15 mouse cellular contexts compared by ENCODE assay signal in genomic region chr2:29846911-29847310, GRCm38 (mm10). TPM values are rescaled to one million over a fixed set of nuclear protein-coding genes. Genes with fewer than 3 reads are reported as not detected.
A peak's percentile ranks its signal among the peaks of the same experiment; 100 is the strongest.
DNase-seq lines count a peak whose midpoint lies in the region; ATAC-seq and TF ChIP-seq lines count a peak whose summit lies in the region.
"Had no signal": no experiment of that assay in that cellular context is flagged by ENCODE, and none has a peak within 500 bp of the region (broad histone marks: within the 10 kb centered on the region; RNA-seq: fewer than 3 reads in every experiment).

No protein-coding gene starts in this region.

- no peaks in the 10 kb centered on the region for H3K9me3 ChIP-seq in forebrain, embryonic 11.5 days (ENCODE audit: control insufficient read depth, low read length)
- H3K9me3 ChIP-seq in forebrain, postnatal 0 days (ENCODE audit: low read length) = no peaks in the 10 kb centered on the region
- no peaks in the 10 kb centered on the region for H3K9me3 ChIP-seq in hindbrain, embryonic 11.5 days (ENCODE audit: control insufficient read depth, low read length)
- no peaks in the 10 kb centered on the region for H3K9me3 ChIP-seq in midbrain, embryonic 12.5 days
- no peaks in the 10 kb centered on the region for H3K9me3 ChIP-seq in neural tube, embryonic 13.5 days
- no peaks in the 10 kb centered on the region for H3K9me3 ChIP-seq in lung, postnatal 0 days (ENCODE audit: low read length)
- H3K9me3 ChIP-seq: limb, embryonic 13.5 days had no signal

- no peak overlapping the region for H3K9ac ChIP-seq in forebrain, embryonic 11.5 days (ENCODE audit: low read length)
- no peak overlapping the region for H3K9ac ChIP-seq in forebrain, postnatal 0 days
- H3K9ac ChIP-seq in hindbrain, embryonic 11.5 days (ENCODE audit: low read depth, low read length) = peak overlapping the region; percentile 100
- peak overlapping the region; percentile 98 for H3K9ac ChIP-seq in midbrain, embryonic 12.5 days (replicated peaks)
- peak overlapping the region; percentile 96 for H3K9ac ChIP-seq in neural tube, embryonic 13.5 days
- H3K9ac ChIP-seq in lung, postnatal 0 days (replicated peaks; ENCODE audit: low read depth) = no peak overlapping the region
- H3K9ac ChIP-seq: liver, postnatal 0 days had no signal

- peak overlapping the region; percentile 3; the same call in 1 of the 2 replicates for H3K4me2 ChIP-seq in forebrain, embryonic 11.5 days (ENCODE audit: low read depth, low read length, severe bottlenecking)
- H3K4me2 ChIP-seq in forebrain, postnatal 0 days (ENCODE audit: low read depth) = no peak overlapping the region
- peak overlapping the region; percentile 80 for H3K4me2 ChIP-seq in hindbrain, embryonic 11.5 days (replicated peaks; ENCODE audit: low read depth, low read length)
- H3K4me2 ChIP-seq in midbrain, embryonic 12.5 days (replicated peaks) = peak overlapping the region; percentile 69
- peak overlapping the region; percentile 63 for H3K4me2 ChIP-seq in neural tube, embryonic 13.5 days
- H3K4me2 ChIP-seq in lung, postnatal 0 days (replicated peaks; ENCODE audit: low read depth, low read length) = no peak overlapping the region

- WGBS in forebrain, embryonic 11.5 days = 25% methylated on average over 3 of the region's 3 CpGs
- WGBS in forebrain, postnatal 0 days = 42% methylated on average over 3 of the region's 3 CpGs
- 20% methylated on average over 3 of the region's 3 CpGs for WGBS in hindbrain, embryonic 11.5 days
- 17% methylated on average over 3 of the region's 3 CpGs for WGBS in midbrain, embryonic 12.5 days
- 25% methylated on average over 3 of the region's 3 CpGs for WGBS in neural tube, embryonic 13.5 days
- WGBS in lung, postnatal 0 days = 61% methylated on average over 3 of the region's 3 CpGs

- no peak for TF ChIP-seq EP300 in lung, postnatal 0 days (IDR thresholded peaks at IDR 0.05)

- no peak overlapping the region for H3K4me3 ChIP-seq in forebrain, embryonic 11.5 days (ENCODE audit: low read depth, low read length)
- H3K4me3 ChIP-seq in forebrain, postnatal 0 days (ENCODE audit: low read depth, low read length) = no peak overlapping the region
- peak overlapping the region; percentile 95 for H3K4me3 ChIP-seq in hindbrain, embryonic 11.5 days (ENCODE audit: low read depth, low read length)
- H3K4me3 ChIP-seq in midbrain, embryonic 12.5 days = peak overlapping the region; percentile 69
- H3K4me3 ChIP-seq in neural tube, embryonic 13.5 days = peak overlapping the region; percentile 79
- no peak overlapping the region for H3K4me3 ChIP-seq in lung, postnatal 0 days (ENCODE audit: low read depth, low read length)

- peaks cover 57% of the 10 kb centered on the region for H3K27me3 ChIP-seq in forebrain, embryonic 11.5 days (ENCODE audit: control insufficient read depth, insufficient read depth, low read length)
- H3K27me3 ChIP-seq in forebrain, postnatal 0 days (ENCODE audit: insufficient read depth, low read length) = peaks cover 30% of the 10 kb centered on the region
- peaks cover 2% of the 10 kb centered on the region; the same call in 1 of the 2 replicates for H3K27me3 ChIP-seq in hindbrain, embryonic 11.5 days (ENCODE audit: control insufficient read depth, insufficient read depth, low read length)
- H3K27me3 ChIP-seq in midbrain, embryonic 12.5 days = peaks cover 15% of the 10 kb centered on the region; the same call in 1 of the 2 replicates
- H3K27me3 ChIP-seq in neural tube, embryonic 13.5 days = peaks cover 8% of the 10 kb centered on the region; the same call in 1 of the 2 replicates
- peaks cover 30% of the 10 kb centered on the region for H3K27me3 ChIP-seq in lung, postnatal 0 days (replicated peaks; ENCODE audit: insufficient read depth, low read length)
- H3K27me3 ChIP-seq: Patski had no signal

- no peak for ATAC-seq in forebrain, embryonic 11.5 days (replicated peaks; ENCODE audit: low FRiP score)
- ATAC-seq in forebrain, postnatal 0 days = no peak
- no peak for ATAC-seq in hindbrain, embryonic 11.5 days (ENCODE audit: low FRiP score)
- ATAC-seq in midbrain, embryonic 12.5 days (ENCODE audit: low FRiP score, low read depth) = no peak; the same call in 1 of the 2 replicates
- peak; percentile 10 for ATAC-seq in neural tube, embryonic 13.5 days (ENCODE audit: low read depth)
- no peak for ATAC-seq in lung, postnatal 0 days
- ATAC-seq: liver, postnatal 0 days; Patski had no signal

- no peak overlapping the region for H3K27ac ChIP-seq in forebrain, embryonic 11.5 days (ENCODE audit: low read depth, low read length)
- no peak overlapping the region for H3K27ac ChIP-seq in forebrain, postnatal 0 days (ENCODE audit: low read depth, low read length)
- peak overlapping the region; percentile 100 for H3K27ac ChIP-seq in hindbrain, embryonic 11.5 days (ENCODE audit: low read depth, low read length)
- H3K27ac ChIP-seq in midbrain, embryonic 12.5 days (replicated peaks) = peak overlapping the region; percentile 97
- H3K27ac ChIP-seq in neural tube, embryonic 13.5 days (replicated peaks) = peak overlapping the region; percentile 95
- no peak overlapping the region for H3K27ac ChIP-seq in lung, postnatal 0 days (ENCODE audit: low read length)
- H3K27ac ChIP-seq: limb, embryonic 13.5 days had no signal

- DNase-seq in forebrain, embryonic 11.5 days (ENCODE audit: low spot score) = no peak
- no peak for DNase-seq in forebrain, postnatal 0 days
- no peak for DNase-seq in hindbrain, embryonic 11.5 days (ENCODE audit: low spot score)
- DNase-seq in lung, postnatal 0 days (ENCODE audit: low spot score) = no peak
- DNase-seq in frontal cortex, postnatal 14 days (ENCODE audit: low spot score in 2 of 2) = no peak
- no peak for DNase-seq in Muller cell, postnatal 12 days (ENCODE audit: inconsistent ontology term)
- DNase-seq: heart, adult 11 months; kidney, adult 8-10 months; liver, postnatal 0 days; lung, postnatal 36 days; thymus, postnatal 36 days had no signal

- H3K36me3 ChIP-seq in forebrain, embryonic 11.5 days (ENCODE audit: control insufficient read depth, insufficient read depth, low read length) = no peaks in the 10 kb centered on the region
- H3K36me3 ChIP-seq in forebrain, postnatal 0 days (ENCODE audit: insufficient read depth) = peaks cover 22% of the 10 kb centered on the region
- H3K36me3 ChIP-seq in hindbrain, embryonic 11.5 days (ENCODE audit: control insufficient read depth, insufficient read depth, low read length) = no peaks in the 10 kb centered on the region
- peaks cover 10% of the 10 kb centered on the region; the same call in 1 of the 2 replicates for H3K36me3 ChIP-seq in midbrain, embryonic 12.5 days
- H3K36me3 ChIP-seq in neural tube, embryonic 13.5 days = peaks cover 12% of the 10 kb centered on the region; the same call in 1 of the 2 replicates
- H3K36me3 ChIP-seq in lung, postnatal 0 days (ENCODE audit: insufficient read depth, low read length) = peaks cover 20% of the 10 kb centered on the region; the same call in 1 of the 2 replicates

- H3K4me1 ChIP-seq in forebrain, embryonic 11.5 days (replicated peaks; ENCODE audit: control insufficient read depth, insufficient read depth, low read length) = peaks cover 12% of the 10 kb centered on the region
- H3K4me1 ChIP-seq in forebrain, postnatal 0 days (ENCODE audit: insufficient read depth) = no peaks in the 10 kb centered on the region
- H3K4me1 ChIP-seq in hindbrain, embryonic 11.5 days (replicated peaks; ENCODE audit: control insufficient read depth, insufficient read depth, low read length) = peaks cover 36% of the 10 kb centered on the region
- H3K4me1 ChIP-seq in midbrain, embryonic 12.5 days = peaks cover 52% of the 10 kb centered on the region
- H3K4me1 ChIP-seq in neural tube, embryonic 13.5 days (replicated peaks) = peaks cover 85% of the 10 kb centered on the region
- no peaks in the 10 kb centered on the region for H3K4me1 ChIP-seq in lung, postnatal 0 days (ENCODE audit: insufficient read depth, low read depth, low read length)

- TF ChIP-seq CTCF in forebrain, postnatal 0 days (IDR thresholded peaks at IDR 0.05; ENCODE audit: low read depth) = no peak
- no peak for TF ChIP-seq CTCF in lung, postnatal 0 days (IDR thresholded peaks at IDR 0.05)

RNA-seq across cellular contexts. Expression of gene Cercam, which starts 22.1 kb away (rescaled TPM):
- 13.3 and 14.1 TPM in 2 replicates for polyA plus RNA-seq in forebrain, embryonic 11.5 days (2014; fragmentation: Nextera tagmentation; extraction: Ambion mirVana)
- 13.6 and 16.9 TPM in 2 replicates for total RNA-seq in forebrain, postnatal 0 days (2014; rRNA removed)
- polyA plus RNA-seq in forebrain, postnatal 0 days (2015; fragmentation: Nextera tagmentation; extraction: Ambion mirVana) = 10.8 and 14.1 TPM in 2 replicates
- 16.9 and 17.1 TPM in 2 replicates for polyA plus RNA-seq in hindbrain, embryonic 11.5 days (2014; fragmentation: Nextera tagmentation; extraction: Ambion mirVana)
- 22.3 and 22.6 TPM in 2 replicates for polyA plus RNA-seq in midbrain, embryonic 12.5 days (2016; fragmentation: Nextera tagmentation; extraction: Ambion mirVana)
- 24.8 and 25.5 TPM in 2 replicates for polyA plus RNA-seq in neural tube, embryonic 13.5 days (2015; fragmentation: Nextera tagmentation; extraction: Ambion mirVana)
- polyA plus RNA-seq in lung, postnatal 0 days (2015; fragmentation: Nextera tagmentation; extraction: Ambion mirVana) = 5.4 and 5.6 TPM in 2 replicates

RNA-seq across cellular contexts. Expression of gene Urm1, which starts 27.0 kb away (rescaled TPM):
- polyA plus RNA-seq in forebrain, embryonic 11.5 days (2014; fragmentation: Nextera tagmentation; extraction: Ambion mirVana) = 18.1 and 19.2 TPM in 2 replicates
- total RNA-seq in forebrain, postnatal 0 days (2014; rRNA removed) = 58.9 and 91.9 TPM in 2 replicates
- polyA plus RNA-seq in forebrain, postnatal 0 days (2015; fragmentation: Nextera tagmentation; extraction: Ambion mirVana) = 27.3 and 29.4 TPM in 2 replicates
- 17.4 and 29.0 TPM in 2 replicates for polyA plus RNA-seq in hindbrain, embryonic 11.5 days (2014; fragmentation: Nextera tagmentation; extraction: Ambion mirVana)
- polyA plus RNA-seq in midbrain, embryonic 12.5 days (2016; fragmentation: Nextera tagmentation; extraction: Ambion mirVana) = 15.3 and 19.0 TPM in 2 replicates
- 19.0 and 22.8 TPM in 2 replicates for polyA plus RNA-seq in neural tube, embryonic 13.5 days (2015; fragmentation: Nextera tagmentation; extraction: Ambion mirVana)
- polyA plus RNA-seq in lung, postnatal 0 days (2015; fragmentation: Nextera tagmentation; extraction: Ambion mirVana) = 13.5 and 19.0 TPM in 2 replicates

RNA-seq across cellular contexts. Expression of gene Odf2, which starts 42.1 kb away (rescaled TPM):
- polyA plus RNA-seq in forebrain, embryonic 11.5 days (2014; fragmentation: Nextera tagmentation; extraction: Ambion mirVana) = 118 and 132 TPM in 2 replicates
- total RNA-seq in forebrain, postnatal 0 days (2014; rRNA removed) = 103 and 109 TPM in 2 replicates
- 40.3 and 60.8 TPM in 2 replicates for polyA plus RNA-seq in forebrain, postnatal 0 days (2015; fragmentation: Nextera tagmentation; extraction: Ambion mirVana)
- 83.2 and 89.0 TPM in 2 replicates for polyA plus RNA-seq in hindbrain, embryonic 11.5 days (2014; fragmentation: Nextera tagmentation; extraction: Ambion mirVana)
- 108 and 110 TPM in 2 replicates for polyA plus RNA-seq in midbrain, embryonic 12.5 days (2016; fragmentation: Nextera tagmentation; extraction: Ambion mirVana)
- 65.6 and 68.1 TPM in 2 replicates for polyA plus RNA-seq in neural tube, embryonic 13.5 days (2015; fragmentation: Nextera tagmentation; extraction: Ambion mirVana)
- polyA plus RNA-seq in lung, postnatal 0 days (2015; fragmentation: Nextera tagmentation; extraction: Ambion mirVana) = 21.8 and 25.8 TPM in 2 replicates

RNA-seq across cellular contexts. Expression of gene Slc27a4, which starts 44.5 kb away (rescaled TPM):
- polyA plus RNA-seq in forebrain, embryonic 11.5 days (2014; fragmentation: Nextera tagmentation; extraction: Ambion mirVana) = 11.9 and 13.9 TPM in 2 replicates
- total RNA-seq in forebrain, postnatal 0 days (2014; rRNA removed) = 74.9 and 82.9 TPM in 2 replicates
- 32.3 and 40.3 TPM in 2 replicates for polyA plus RNA-seq in forebrain, postnatal 0 days (2015; fragmentation: Nextera tagmentation; extraction: Ambion mirVana)
- polyA plus RNA-seq in hindbrain, embryonic 11.5 days (2014; fragmentation: Nextera tagmentation; extraction: Ambion mirVana) = 17.9 and 18.4 TPM in 2 replicates
- 26.2 and 27.8 TPM in 2 replicates for polyA plus RNA-seq in midbrain, embryonic 12.5 days (2016; fragmentation: Nextera tagmentation; extraction: Ambion mirVana)
- polyA plus RNA-seq in neural tube, embryonic 13.5 days (2015; fragmentation: Nextera tagmentation; extraction: Ambion mirVana) = 34.6 and 35.5 TPM in 2 replicates
- 11.8 and 12.1 TPM in 2 replicates for polyA plus RNA-seq in lung, postnatal 0 days (2015; fragmentation: Nextera tagmentation; extraction: Ambion mirVana)

RNA-seq across cellular contexts. Expression of gene Trub2, which starts 58.6 kb away (rescaled TPM):
- 34.0 and 35.0 TPM in 2 replicates for polyA plus RNA-seq in forebrain, embryonic 11.5 days (2014; fragmentation: Nextera tagmentation; extraction: Ambion mirVana)
- 52.3 and 68.7 TPM in 2 replicates for total RNA-seq in forebrain, postnatal 0 days (2014; rRNA removed)
- 22.4 and 27.3 TPM in 2 replicates for polyA plus RNA-seq in forebrain, postnatal 0 days (2015; fragmentation: Nextera tagmentation; extraction: Ambion mirVana)
- 30.2 and 32.3 TPM in 2 replicates for polyA plus RNA-seq in hindbrain, embryonic 11.5 days (2014; fragmentation: Nextera tagmentation; extraction: Ambion mirVana)
- polyA plus RNA-seq in midbrain, embryonic 12.5 days (2016; fragmentation: Nextera tagmentation; extraction: Ambion mirVana) = 47.1 and 50.3 TPM in 2 replicates
- 32.0 and 37.7 TPM in 2 replicates for polyA plus RNA-seq in neural tube, embryonic 13.5 days (2015; fragmentation: Nextera tagmentation; extraction: Ambion mirVana)
- polyA plus RNA-seq in lung, postnatal 0 days (2015; fragmentation: Nextera tagmentation; extraction: Ambion mirVana) = 16.2 and 18.5 TPM in 2 replicates

Comparison
In these comparisons a context has a peak if more than half of its experiments do, and no peak if none do; other contexts are left out.
1. H3K4me2 ChIP-seq: peak in forebrain, embryonic 11.5 days (single experiment), hindbrain, embryonic 11.5 days (single experiment), midbrain, embryonic 12.5 days (single experiment) and neural tube, embryonic 13.5 days (single experiment); none in forebrain, postnatal 0 days (single experiment) and lung, postnatal 0 days (single experiment).
2. H3K27ac ChIP-seq: peak in hindbrain, embryonic 11.5 days (single experiment), midbrain, embryonic 12.5 days (single experiment) and neural tube, embryonic 13.5 days (single experiment); none in forebrain, embryonic 11.5 days (single experiment), forebrain, postnatal 0 days (single experiment) and lung, postnatal 0 days (single experiment).
3. H3K4me3 ChIP-seq: peak in hindbrain, embryonic 11.5 days (single experiment), midbrain, embryonic 12.5 days (single experiment) and neural tube, embryonic 13.5 days (single experiment); none in forebrain, embryonic 11.5 days (single experiment), forebrain, postnatal 0 days (single experiment) and lung, postnatal 0 days (single experiment).
4. H3K9ac ChIP-seq: peak in hindbrain, embryonic 11.5 days (single experiment), midbrain, embryonic 12.5 days (single experiment) and neural tube, embryonic 13.5 days (single experiment); none in forebrain, embryonic 11.5 days (single experiment), forebrain, postnatal 0 days (single experiment) and lung, postnatal 0 days (single experiment).